Mouse (Mus musculus) heart, postnatal 0 days (tissue): Measurements from ENCODE around the gene A830031A19Rik.

Source experiments
- CTCF ChIP-seq: IDR thresholded peaks from 2 replicates; pipeline ENCODE4 v1.5.1; 2016; ENCODE audit warnings: antibody characterized with exemption, control low read depth, low read depth
- EP300 ChIP-seq: IDR thresholded peaks from 2 replicates; pipeline ENCODE4 v1.6.1; 2016; ENCODE audit warnings: antibody characterized with exemption, low read depth

GRCm38 (mm10) chr11:24085986-24086385 is 11.1 kb upstream of the A830031A19Rik start:
- TF ChIP-seq CTCF (no peak), EP300 (no peak)
